Mouse (Mus musculus): ENCODE measurements around the gene Baz2b. TPM values are rescaled to one million over a fixed set of nuclear protein-coding genes. Genes with fewer than 3 reads are reported as not detected.

The Baz2b gene
- total and polyA plus RNA-seq, 2 experiments from 2014 or later: 72.3 to 89.3 TPM

DNA sequence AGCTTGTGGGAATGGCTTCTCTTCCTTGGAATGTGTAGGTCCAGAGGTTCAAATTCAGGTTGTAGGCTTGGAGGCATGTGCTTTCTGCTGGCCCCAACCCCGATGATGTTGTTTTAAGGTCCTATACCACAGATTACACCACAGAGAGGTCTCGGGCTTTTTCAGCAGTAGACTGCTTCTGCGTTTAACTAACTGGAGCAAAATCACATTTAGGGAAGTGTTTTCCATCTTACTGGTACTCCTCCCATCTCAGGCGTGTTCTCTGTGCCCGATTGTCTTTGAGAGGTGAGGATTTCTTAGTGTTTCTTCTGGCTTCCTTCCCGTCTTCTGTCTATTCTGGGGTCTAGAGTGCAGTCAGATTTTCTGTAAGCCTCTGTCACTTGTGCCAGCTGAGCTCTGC lies 8.0 kb upstream of the Baz2b start:
- Histone ChIP-seq H3K27me3 (ENCODE audit: insufficient read depth, low read length) (no peaks in the 10 kb centered on the region), H3K9me3 (ENCODE audit: low read length) (no peaks in the 10 kb centered on the region), H3K4me3 (ENCODE audit: low read depth, low read length) (no peak overlapping the region), H3K4me2 (ENCODE audit: low read depth, low read length, poor library complexity, severe bottlenecking) (no peak overlapping the region), H3K4me1 (ENCODE audit: insufficient read depth, low read length) (no peaks in the 10 kb centered on the region), H3K27ac (ENCODE audit: low read depth, low read length) (no peak overlapping the region), H3K36me3 (ENCODE audit: insufficient read depth, low read length) (no peaks in the 10 kb centered on the region), H3K9ac (replicated peaks; ENCODE audit: low read length, poor library complexity, severe bottlenecking) (no peak overlapping the region)
- no peak for TF ChIP-seq CTCF (IDR thresholded peaks at IDR 0.05)
- DNase-seq (ENCODE audit: low spot score) (no peak), ATAC-seq (ENCODE audit: low FRiP score) (no peak)
- 92% methylated on average over 6 of the region's 6 CpGs for WGBS

DNA sequence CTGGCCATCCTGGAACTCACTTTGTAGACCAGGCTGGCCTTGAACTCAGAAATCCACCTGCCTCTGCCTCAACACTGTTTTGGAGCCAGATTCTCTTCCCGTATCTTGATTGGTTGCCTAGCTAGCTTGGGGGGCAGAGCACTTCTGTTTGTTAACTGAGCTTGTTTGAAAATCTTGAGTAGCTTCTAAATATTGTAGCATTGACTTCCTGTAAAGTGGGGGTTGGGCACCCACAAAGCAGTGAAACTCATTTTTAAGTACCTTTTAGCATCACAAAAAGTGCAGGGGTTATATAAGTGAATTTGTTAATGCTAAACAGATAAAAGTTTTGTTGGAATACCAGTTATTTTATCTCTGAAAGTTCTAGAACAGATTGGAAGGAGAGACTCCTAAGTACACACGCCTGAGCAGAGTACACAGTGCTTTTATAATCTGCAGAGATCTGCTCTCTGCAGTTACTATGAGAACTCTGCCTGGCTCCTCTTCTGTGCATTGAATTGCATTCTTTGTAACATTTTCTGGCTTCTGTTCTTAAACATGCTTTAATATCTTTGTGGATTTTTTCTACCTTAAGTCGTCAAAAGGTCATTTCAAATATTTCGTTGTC lies 7.0 kb upstream of the Baz2b start:
- 95% methylated on average over 4 of the region's 4 CpGs for WGBS
- H3K9ac ChIP-seq (replicated peaks; ENCODE audit: low read length, poor library complexity, severe bottlenecking): no peak overlapping the region
- no peak overlapping the region for H3K4me3 ChIP-seq (ENCODE audit: low read depth, low read length)
- peaks cover 5% of the 10 kb centered on the region; the same call in 1 of the 2 replicates for H3K4me1 ChIP-seq (ENCODE audit: insufficient read depth, low read length)
- no peaks in the 10 kb centered on the region for H3K9me3 ChIP-seq (ENCODE audit: low read length)
- no peak overlapping the region for H3K27ac ChIP-seq (ENCODE audit: low read depth, low read length)
- TF ChIP-seq CTCF (IDR thresholded peaks at IDR 0.05): no peak
- no peaks in the 10 kb centered on the region for H3K36me3 ChIP-seq (ENCODE audit: insufficient read depth, low read length)
- H3K27me3 ChIP-seq (ENCODE audit: insufficient read depth, low read length): no peaks in the 10 kb centered on the region
- DNase-seq (ENCODE audit: low spot score) (no peak), ATAC-seq (ENCODE audit: low FRiP score) (no peak)
- no peak overlapping the region for H3K4me2 ChIP-seq (ENCODE audit: low read depth, low read length, poor library complexity, severe bottlenecking)

DNA sequence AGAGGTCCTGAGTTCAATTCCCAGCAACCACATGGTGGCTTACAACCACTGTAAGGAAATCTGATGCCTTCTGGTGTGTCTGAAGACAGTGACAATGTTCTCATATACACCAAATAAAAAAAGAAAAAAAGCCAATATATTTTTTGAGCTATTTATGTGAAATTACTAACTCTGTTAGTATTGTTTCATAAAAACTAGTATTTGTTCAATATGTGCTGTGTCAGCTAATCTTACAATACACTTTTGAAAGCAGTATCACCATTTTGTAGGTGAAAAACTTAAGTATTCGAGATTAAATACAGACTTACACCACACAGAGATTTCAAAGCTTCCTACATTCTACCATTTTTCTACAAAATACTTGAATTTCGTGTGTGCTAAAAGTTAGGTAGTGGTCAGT lies 5.0 kb upstream of the Baz2b start:
- Histone ChIP-seq H3K27ac (ENCODE audit: low read depth, low read length) (no peak overlapping the region), H3K4me2 (ENCODE audit: low read depth, low read length, poor library complexity, severe bottlenecking) (no peak overlapping the region), H3K9me3 (ENCODE audit: low read length) (no peaks in the 10 kb centered on the region), H3K4me3 (ENCODE audit: low read depth, low read length) (no peak overlapping the region), H3K4me1 (ENCODE audit: insufficient read depth, low read length) (peaks cover 12% of the 10 kb centered on the region), H3K36me3 (ENCODE audit: insufficient read depth, low read length) (no peaks in the 10 kb centered on the region), H3K27me3 (ENCODE audit: insufficient read depth, low read length) (no peaks in the 10 kb centered on the region), H3K9ac (replicated peaks; ENCODE audit: low read length, poor library complexity, severe bottlenecking) (no peak overlapping the region)
- TF ChIP-seq CTCF (IDR thresholded peaks at IDR 0.05): no peak
- DNase-seq (ENCODE audit: low spot score) (no peak), ATAC-seq (ENCODE audit: low FRiP score) (no peak)
- 92% methylated on average over 2 of the region's 2 CpGs for WGBS

DNA sequence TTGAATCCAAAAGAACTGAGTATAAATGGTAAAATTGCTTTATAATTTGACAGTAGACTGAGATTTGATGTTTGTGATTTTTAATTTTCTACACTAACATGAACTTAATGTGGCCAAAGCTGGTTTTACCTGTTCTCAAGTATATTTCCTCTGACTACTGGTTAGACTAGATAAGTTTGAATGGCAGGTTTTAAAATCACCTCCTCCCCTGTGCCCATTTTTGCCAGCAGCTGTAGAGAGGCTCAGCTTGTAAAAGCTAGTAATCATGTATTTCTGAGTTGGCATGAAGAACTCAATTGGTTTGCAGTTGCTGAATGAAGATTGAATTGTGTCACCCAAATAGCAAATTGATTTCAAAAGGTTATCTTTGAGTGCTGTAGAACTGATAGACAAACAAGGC lies 2.8 kb upstream of the Baz2b start:
- no peak for ATAC-seq (ENCODE audit: low FRiP score)
- H3K9ac ChIP-seq (replicated peaks; ENCODE audit: low read length, poor library complexity, severe bottlenecking): no peak overlapping the region
- no peaks in the 10 kb centered on the region for H3K36me3 ChIP-seq (ENCODE audit: insufficient read depth, low read length)
- no peak for TF ChIP-seq CTCF (IDR thresholded peaks at IDR 0.05)
- H3K9me3 ChIP-seq (ENCODE audit: low read length): no peaks in the 10 kb centered on the region
- DNase-seq (ENCODE audit: low spot score): no peak
- no peak overlapping the region for H3K4me2 ChIP-seq (ENCODE audit: low read depth, low read length, poor library complexity, severe bottlenecking)
- H3K4me1 ChIP-seq (ENCODE audit: insufficient read depth, low read length): peaks cover 12% of the 10 kb centered on the region
- H3K27ac ChIP-seq (ENCODE audit: low read depth, low read length): no peak overlapping the region
- no peaks in the 10 kb centered on the region for H3K27me3 ChIP-seq (ENCODE audit: insufficient read depth, low read length)
- no peak overlapping the region for H3K4me3 ChIP-seq (ENCODE audit: low read depth, low read length)

- H3K27ac ChIP-seq (ENCODE audit: low read depth, low read length): no peak overlapping the region
These were observed 1.2 kb upstream of the Baz2b start for GRCm38 (mm10) chr2:60210821-60211220.

GRCm38 (mm10) chr2:60209122-60209611 lies 472 bp downstream of the Baz2b start:
- DNase-seq (ENCODE audit: low spot score) (peak; percentile 56), ATAC-seq (ENCODE audit: low FRiP score) (peak; percentile 35)
- Histone ChIP-seq H3K9me3 (ENCODE audit: low read length) (no peaks in the 10 kb centered on the region), H3K36me3 (ENCODE audit: insufficient read depth, low read length) (peaks cover 4% of the 10 kb centered on the region; the same call in 1 of the 2 replicates), H3K27ac (ENCODE audit: low read depth, low read length) (peak overlapping the region; percentile 91), H3K9ac (replicated peaks; ENCODE audit: low read length, poor library complexity, severe bottlenecking) (peak overlapping the region; percentile 94), H3K4me3 (ENCODE audit: low read depth, low read length) (peak overlapping the region; percentile 85), H3K4me1 (ENCODE audit: insufficient read depth, low read length) (peaks cover 12% of the 10 kb centered on the region), H3K27me3 (ENCODE audit: insufficient read depth, low read length) (no peaks in the 10 kb centered on the region), H3K4me2 (ENCODE audit: low read depth, low read length, poor library complexity, severe bottlenecking) (peak overlapping the region; percentile 59)
- WGBS: under 1% methylated on average over 24 of the region's 35 CpGs
- TF ChIP-seq CTCF (IDR thresholded peaks at IDR 0.05): no peak

More at GRCm38 (mm10) chr2:60210821-60211220, 1.2 kb upstream of the Baz2b start:
- Histone ChIP-seq H3K4me1 (ENCODE audit: insufficient read depth, low read length) (peaks cover 12% of the 10 kb centered on the region), H3K27me3 (ENCODE audit: insufficient read depth, low read length) (no peaks in the 10 kb centered on the region), H3K4me3 (ENCODE audit: low read depth, low read length) (peak overlapping the region; percentile 85), H3K9me3 (ENCODE audit: low read length) (no peaks in the 10 kb centered on the region), H3K36me3 (ENCODE audit: insufficient read depth, low read length) (no peaks in the 10 kb centered on the region), H3K9ac (replicated peaks; ENCODE audit: low read length, poor library complexity, severe bottlenecking) (peak overlapping the region; percentile 94), H3K4me2 (ENCODE audit: low read depth, low read length, poor library complexity, severe bottlenecking) (peak overlapping the region; percentile 69)
- no peak for DNase-seq (ENCODE audit: low spot score)
- 14% methylated on average over 5 of the region's 5 CpGs for WGBS
- TF ChIP-seq CTCF (IDR thresholded peaks at IDR 0.05): no peak
- no peak for ATAC-seq (ENCODE audit: low FRiP score)
